Mouse (Mus musculus): ENCODE measurements around the gene Trip6.
A peak's percentile ranks its signal among the peaks of the same experiment; 100 is the strongest.
"Not testable (repeated sequence)": the region's sequence is repeated elsewhere in the genome, so short reads cannot be mapped to it uniquely, and the experiment has no call there.

Trip6 gene

DNA sequence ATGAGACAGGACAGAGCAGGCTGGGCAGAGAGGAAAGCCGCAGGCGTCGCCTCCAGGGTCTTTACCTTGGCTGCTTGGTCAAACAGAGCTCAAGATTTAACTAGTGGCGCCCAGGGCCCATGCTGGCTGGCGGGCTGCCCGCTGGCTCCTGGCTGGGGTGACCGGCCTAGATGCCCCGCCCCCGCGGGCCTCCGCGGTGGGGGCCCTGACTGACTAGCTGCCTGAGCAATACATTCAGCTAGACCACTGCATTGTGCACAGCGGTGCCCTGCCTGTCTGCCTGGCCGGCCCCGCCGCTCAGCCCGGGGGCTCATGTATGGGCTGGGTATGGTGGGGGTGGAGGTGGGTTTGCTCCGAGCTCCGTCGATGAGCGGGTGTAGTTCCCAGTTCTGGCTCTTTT, 13.0 kb downstream of the Trip6 start:
- no peak for DNase-seq (ENCODE audit: low spot score in 2 of 2)

- no peak for DNase-seq (ENCODE audit: low spot score in 2 of 2)
Observed at GRCm38 (mm10) chr5:137299240-137299639, 15.0 kb downstream of the Trip6 start.

- no peak for DNase-seq (ENCODE audit: low spot score in 2 of 2)
Observed at GRCm38 (mm10) chr5:137297126-137297525, 17.1 kb downstream of the Trip6 start.

DNA sequence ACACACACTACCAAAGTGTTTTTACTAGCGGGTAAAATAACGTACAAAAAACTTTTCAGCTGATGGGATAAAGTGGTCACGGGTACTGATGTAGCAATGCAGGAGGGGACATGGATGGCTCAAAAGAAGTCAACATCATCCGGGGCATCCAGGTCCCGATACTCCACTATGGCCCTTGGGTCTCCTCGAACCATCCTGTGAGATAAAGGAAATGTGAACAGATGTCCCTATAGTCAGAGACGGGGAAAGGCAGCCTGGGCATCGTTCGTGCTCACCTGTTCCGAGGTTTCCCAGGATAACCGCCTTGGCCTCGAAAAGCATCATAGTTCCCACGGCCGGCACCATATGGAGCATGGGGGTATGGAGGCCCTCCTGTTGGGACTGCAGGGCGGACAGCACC, 18.5 kb downstream of the Trip6 start:
- no peak for DNase-seq (ENCODE audit: low spot score in 2 of 2)

DNA sequence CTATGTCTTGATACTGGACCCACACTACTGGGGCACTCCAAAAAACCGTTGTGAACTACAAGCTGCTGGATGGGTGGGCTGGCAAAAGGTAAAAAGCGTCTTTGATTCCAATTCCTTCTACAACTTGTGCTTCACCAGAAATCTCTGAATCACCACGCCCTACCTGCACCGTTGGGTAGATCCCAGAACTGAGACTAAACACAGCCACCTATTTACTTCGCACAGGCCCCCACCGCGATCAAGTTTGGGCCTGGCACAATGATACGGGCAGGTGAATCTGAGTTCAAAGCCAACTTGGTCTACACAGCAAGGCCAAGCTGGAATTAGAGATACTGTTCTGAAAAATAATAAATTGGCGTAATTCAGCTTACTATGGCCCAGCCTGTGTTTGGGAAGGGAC, 18.9 kb downstream of the Trip6 start:
- no peak for DNase-seq (ENCODE audit: low spot score in 2 of 2)

DNA sequence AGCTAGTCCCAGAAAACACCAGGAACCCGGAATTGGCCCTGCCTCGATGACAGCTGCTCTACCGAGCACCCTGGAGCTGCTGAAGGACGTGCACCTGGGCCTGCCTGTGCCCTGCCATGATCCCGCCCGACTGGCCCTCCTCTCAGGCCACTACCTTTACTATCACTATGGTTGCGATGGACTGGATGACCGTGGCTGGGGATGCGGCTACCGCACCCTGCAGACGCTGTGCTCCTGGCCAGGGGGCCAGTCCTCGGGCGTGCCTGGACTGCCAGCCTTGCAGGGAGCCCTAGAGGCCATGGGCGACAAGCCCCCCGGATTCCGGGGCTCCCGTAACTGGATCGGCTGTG, 19.5 kb downstream of the Trip6 start:
- DNase-seq (ENCODE audit: low spot score in 2 of 2) = no peak

GRCm38 (mm10) chr5:137293839-137294743, 20.1 kb downstream of the Trip6 start, which contains the start of gene Ufsp1:
Gene Ufsp1, plus strand, starts transcription at chr5:137294629.
- peak; percentile 84 to 90 for DNase-seq (ENCODE audit: low spot score in 2 of 2)

DNA sequence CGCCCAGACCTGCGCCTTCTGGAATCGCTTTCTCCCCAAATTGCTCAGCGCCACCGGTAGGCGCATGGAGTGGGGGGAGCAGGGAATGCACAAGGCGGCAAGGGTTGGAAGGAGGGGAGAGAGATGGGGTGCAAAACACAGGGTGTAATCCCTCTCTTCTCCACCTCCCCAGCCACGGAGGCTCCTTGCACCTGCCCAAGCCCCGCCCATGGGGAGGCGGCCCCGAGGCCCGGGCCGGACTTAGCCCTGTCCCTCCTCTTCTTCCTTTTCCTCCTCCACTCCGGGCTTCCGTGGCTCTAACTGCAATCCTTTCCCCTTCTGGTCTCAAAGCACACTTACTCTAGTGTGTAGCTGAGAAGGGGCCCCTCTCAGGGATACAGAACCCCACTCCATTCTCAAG, 20.9 kb downstream of the Trip6 start:
- DNase-seq (ENCODE audit: low spot score in 2 of 2) = peak in 1 of 2 experiments; percentile 45

DNA sequence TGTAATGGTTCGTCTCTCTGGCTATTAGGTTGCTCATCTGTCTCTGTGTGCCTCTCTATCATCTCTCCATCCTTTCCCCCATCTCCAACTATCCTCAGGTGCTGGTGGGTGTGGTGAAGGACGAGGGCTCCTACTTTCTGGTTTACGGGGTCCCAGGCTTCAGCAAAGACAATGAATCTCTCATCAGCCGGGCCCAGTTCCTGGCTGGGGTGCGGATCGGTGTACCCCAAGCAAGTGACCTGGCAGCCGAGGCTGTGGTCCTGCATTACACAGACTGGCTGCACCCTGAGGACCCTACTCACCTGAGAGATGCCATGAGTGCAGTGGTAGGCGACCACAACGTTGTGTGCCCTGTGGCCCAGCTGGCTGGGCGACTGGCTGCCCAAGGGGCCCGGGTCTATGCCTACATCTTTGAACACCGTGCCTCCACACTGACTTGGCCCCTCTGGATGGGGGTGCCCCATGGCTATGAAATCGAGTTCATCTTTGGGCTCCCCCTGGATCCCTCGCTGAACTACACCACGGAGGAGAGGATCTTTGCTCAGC, 22.8 kb downstream of the Trip6 start:
- no peak for DNase-seq (ENCODE audit: low spot score in 2 of 2)

DNA sequence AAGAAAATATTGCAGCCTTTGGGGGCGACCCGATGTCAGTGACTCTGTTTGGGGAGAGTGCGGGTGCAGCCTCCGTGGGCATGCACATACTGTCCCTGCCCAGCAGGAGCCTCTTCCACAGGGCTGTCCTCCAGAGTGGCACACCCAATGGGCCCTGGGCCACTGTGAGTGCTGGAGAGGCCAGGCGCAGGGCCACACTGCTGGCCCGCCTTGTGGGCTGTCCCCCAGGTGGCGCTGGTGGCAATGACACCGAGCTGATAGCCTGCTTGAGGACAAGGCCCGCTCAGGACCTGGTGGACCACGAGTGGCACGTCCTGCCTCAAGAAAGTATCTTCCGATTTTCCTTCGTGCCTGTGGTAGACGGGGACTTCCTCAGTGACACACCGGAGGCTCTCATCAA, 23.5 kb downstream of the Trip6 start:
- peak; percentile 48 to 63 for DNase-seq (ENCODE audit: low spot score in 2 of 2)

DNA sequence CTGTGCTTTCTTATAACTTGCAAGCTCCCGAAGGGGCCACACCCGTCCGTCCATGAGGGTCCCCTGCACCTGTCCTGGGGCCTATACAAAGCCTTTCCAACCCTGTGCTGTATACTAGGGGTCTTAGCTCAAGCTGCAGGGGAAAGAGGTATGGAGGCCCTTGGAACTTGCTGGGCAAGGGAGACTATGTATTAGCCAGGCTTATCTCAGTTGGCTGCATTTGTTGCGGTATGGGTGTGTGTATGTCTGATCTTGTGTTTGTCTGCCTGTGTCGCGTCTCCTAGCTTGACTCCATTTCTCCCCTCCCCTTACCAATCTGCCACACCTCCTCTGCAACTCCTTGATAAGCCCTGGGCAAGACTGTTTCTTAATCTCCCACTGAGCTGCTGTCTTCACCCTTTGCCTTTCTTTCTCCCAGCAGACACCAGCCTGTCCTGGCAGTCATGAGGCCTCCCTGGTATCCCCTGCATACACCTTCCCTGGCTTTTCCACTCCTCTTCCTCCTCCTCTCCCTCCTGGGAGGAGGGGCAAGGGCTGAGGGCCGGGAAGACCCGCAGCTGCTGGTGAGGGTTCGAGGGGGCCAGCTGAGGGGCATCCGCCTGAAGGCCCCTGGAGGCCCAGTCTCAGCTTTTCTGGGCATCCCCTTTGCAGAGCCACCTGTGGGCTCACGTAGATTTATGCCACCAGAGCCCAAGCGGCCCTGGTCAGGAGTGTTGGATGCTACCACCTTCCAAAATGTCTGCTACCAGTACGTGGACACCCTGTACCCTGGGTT, 24.4 kb downstream of the Trip6 start:
- no peak for DNase-seq (ENCODE audit: low spot score in 2 of 2)

GRCm38 (mm10) chr5:137288999-137289470, 25.2 kb downstream of the Trip6 start:
- DNase-seq (ENCODE audit: low spot score in 2 of 2) = peak in 1 of 2 experiments; percentile 39

DNA sequence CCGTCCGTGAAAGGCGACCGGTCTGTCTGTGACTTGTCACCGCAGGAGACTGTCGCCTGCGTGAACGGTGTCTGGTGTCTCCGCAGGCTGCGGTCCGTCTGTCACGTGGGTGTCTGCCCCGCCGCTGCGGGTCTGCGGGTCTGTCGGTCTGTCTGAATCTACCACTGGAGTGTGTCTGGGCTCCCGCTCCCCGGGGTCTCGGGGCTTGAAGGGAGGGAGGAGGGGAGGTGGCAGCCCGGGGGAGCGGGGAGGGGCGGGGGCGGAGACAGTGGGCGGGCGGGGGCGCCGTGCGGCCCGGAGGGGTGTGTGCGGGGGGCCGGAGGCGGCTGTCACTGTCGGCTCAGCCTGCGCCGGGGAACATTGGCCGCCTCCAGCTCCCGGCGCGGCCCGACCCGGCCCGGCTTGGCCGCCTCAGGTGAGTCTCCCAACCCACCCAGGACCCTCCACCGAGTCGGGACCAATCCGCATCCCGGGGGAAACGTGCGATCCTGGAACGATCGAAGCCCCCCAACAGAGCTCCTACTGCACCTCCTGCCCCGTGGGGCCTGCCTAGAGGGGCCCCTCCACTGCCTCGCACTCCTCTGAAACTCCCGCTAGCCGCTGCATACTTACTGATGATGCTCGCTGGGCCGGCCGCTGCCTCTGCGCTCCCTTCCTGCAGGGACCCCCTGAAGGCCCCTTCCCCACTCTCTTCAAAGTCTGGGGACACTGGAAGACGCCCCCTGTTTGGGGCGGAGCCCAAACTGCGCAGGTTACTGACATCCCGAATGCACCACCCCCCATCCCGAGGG, 26.1 kb downstream of the Trip6 start:
- peak; percentile 32 to 45 for DNase-seq (ENCODE audit: low spot score in 2 of 2)

DNA sequence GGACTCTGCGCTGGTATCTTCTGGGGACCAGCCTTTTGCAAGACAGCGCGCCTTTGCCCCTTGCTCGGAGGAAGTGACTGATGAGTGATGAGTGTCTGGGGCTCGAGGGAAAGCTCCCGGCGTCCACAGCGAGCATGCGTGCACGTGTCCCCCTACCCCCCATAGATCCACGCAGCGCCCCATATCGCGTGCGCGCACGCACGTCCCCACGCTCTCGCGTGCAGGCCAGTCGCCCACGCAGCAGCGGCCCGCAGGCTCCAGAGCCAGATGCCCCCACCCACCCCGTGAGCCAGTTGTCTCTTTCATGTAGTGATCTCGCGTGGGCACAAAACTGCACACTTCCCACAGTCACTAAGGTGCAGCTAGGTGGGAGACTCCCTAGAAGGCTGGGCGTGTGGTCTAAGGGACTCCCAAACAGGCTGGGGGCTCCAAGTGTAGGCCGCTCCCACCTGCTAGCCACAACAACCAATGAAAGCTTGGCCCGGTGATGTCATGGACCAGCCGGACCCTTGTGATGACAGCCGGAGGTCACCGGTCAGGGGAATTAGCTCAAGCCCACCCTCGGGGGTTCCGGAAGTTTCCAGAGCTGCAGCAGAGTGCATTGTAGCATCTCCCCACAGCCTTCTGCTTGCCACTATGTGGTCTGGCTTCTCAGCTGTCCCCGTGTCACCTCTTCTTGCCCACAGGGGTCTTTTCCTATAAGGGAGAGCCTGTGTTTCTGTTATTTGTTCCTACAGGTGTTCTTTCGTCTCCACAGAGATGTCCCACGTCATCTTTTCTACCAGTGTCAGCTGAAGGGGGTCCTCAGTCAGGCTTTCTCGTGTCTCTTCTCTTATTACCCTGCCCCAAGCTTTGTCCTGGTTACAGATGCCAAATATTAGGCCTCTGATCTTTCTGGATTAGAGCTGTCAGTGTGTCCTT, 26.9 kb downstream of the Trip6 start, which contains the start of gene Ache:
Gene Ache, plus strand, starts transcription at position 488 of the 921 bp plus-strand sequence.
- peak in 1 of 2 experiments; percentile 25 for DNase-seq (ENCODE audit: low spot score in 2 of 2)

DNA sequence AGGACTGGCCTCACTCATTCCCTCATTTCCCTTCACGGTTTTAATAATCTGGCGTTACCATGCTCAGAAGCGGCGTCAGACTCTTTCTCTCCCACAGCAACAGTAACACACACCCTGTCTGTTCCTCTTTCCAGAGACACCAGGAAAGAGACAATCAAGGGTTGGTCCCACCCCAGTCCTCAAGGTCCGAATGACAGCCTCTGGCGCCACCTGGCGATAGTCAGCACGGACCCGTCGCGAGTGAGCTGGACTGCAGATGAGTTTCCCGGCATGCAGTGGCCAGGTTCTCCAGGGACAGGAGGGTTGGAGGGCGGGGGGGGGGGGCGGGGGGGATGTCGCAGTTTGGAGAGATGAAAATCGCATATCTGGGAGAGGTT, 27.6 kb downstream of the Trip6 start:
- peak; percentile 61 to 84 for DNase-seq (ENCODE audit: low spot score in 2 of 2)

DNA sequence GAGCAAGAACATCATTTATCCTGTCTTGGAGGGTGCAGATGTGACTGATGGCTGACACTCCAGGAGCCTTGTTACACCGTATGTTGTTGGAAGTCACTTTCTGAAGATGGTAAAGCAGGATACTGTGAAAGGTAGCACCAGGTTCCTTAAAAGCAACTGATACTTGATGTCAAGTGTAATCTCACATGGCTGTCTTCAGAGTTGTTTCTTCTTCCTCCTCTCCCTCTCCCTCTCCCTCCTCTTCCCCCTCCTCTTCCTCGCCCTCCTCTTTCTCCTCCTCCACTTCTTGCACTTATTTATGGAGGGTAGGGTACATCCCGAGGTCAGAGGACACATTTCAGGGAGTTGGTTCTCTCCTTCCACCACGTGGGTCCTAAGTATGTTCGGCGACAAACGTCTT, 28.2 kb downstream of the Trip6 start:
- no peak for DNase-seq (ENCODE audit: low spot score in 2 of 2)

GRCm38 (mm10) chr5:137285045-137285444, 29.2 kb downstream of the Trip6 start:
- peak; percentile 42 to 71 for DNase-seq (ENCODE audit: low spot score in 2 of 2)

- DNase-seq (ENCODE audit: low spot score in 2 of 2) = not testable (repeated sequence)
Observed at GRCm38 (mm10) chr5:137284411-137284810, 29.8 kb downstream of the Trip6 start.

DNA sequence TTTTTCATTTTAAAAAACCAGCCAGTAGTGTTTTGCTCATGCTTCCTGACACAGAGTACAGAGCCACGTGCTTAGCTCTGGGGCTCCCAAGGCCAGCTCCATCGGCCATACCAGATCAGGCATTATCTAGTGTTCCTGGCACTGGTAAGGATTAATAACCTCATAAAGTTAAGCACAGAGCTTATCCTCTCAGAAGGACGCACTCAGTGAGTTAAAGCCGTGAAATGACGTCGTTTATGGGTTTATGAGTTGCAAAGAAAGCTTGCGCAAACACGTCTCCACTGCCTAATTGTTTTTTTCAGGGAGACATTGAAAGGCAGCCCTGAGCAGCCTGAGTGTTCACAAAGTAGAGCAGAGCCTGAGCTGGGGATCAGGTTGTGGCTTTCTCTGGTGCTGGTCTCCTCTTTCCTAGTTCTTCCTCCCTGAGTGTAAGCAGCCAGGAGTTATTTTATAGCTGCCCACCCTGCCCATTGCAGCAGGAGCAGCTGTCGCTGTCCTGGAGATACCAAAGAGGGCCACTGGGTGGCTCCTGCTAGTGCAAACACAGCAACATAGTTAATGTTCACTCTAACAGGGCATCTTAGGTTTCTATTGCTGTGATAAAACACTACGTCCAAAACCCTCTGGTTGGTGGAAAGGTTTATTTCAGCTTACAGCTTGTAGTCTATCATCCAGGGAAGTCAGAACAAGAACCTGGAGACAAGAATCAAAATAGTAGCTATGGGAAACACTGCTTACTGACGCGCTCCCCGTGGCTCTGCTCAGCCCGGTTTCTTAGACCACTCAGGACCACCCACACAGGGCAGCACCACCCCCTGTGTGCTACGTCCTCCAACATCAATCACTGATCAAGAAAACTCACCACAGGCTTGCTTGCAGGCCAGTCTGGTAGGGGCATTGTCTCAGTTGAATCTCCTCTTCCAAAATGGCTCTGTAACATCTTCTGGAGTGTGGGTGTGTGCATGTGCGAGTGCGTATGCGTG, 36.6 kb downstream of the Trip6 start:
- no peak for DNase-seq (ENCODE audit: low spot score in 2 of 2)
